Mouse (Mus musculus) megakaryocyte, embryonic 14.5 days (primary cell): ENCODE data around the gene Lrrc8a. TPM values are rescaled to one million over a fixed set of nuclear protein-coding genes. Genes with fewer than 3 reads are reported as not detected.

Experiments used
- H3K27me3 ChIP-seq: replicated peaks from 2 replicates; pipeline ENCODE3; 2012; ENCODE audit warnings: inconsistent platforms
- H3K36me3 ChIP-seq: replicated peaks from 2 replicates; pipeline ENCODE3; 2012; ENCODE audit warnings: low read length, inconsistent platforms, mixed read lengths
- H3K4me1 ChIP-seq: 2 replicates; pipeline ENCODE4 v1.6.1; 2012; ENCODE audit warnings: inconsistent platforms
- H3K4me3 ChIP-seq: replicated peaks from 2 replicates; pipeline ENCODE3; 2012; ENCODE audit warnings: moderate library complexity, mild to moderate bottlenecking, inconsistent platforms
- H3K9me3 ChIP-seq: 2 replicates; pipeline ENCODE4 v1.6.1; 2012; ENCODE audit warnings: inconsistent platforms
- FLI1 ChIP-seq: IDR thresholded peaks from 2 replicates; pipeline ENCODE4 v1.6.1; 2012; ENCODE audit warnings: low read length, inconsistent platforms, mixed read lengths
- GATA1 ChIP-seq: IDR thresholded peaks from 3 replicates; pipeline ENCODE4 v1.6.1; 2012; ENCODE audit warnings: mixed read lengths, low read length, inconsistent platforms, borderline replicate concordance
- polyA plus RNA-seq: library from polyadenylated mRNA; stranded (reverse); fragments of >175 nt; gene quantifications from 2 replicates; pipeline ENCODE4 v1.2.3, GENCODE M21; 2012; ENCODE audit warnings: low replicate concordance; ENCODE audit not compliant: insufficient read depth

Lrrc8a gene
- polyA plus RNA-seq: 2.7 and 5.1 TPM in 2 replicates

- TF ChIP-seq GATA1 (no peak), FLI1 (peak; percentile 86)
- H3K4me1 ChIP-seq: peaks cover 56% of the 10 kb centered on the region
- peaks cover 17% of the 10 kb centered on the region for H3K9me3 ChIP-seq
- H3K36me3 ChIP-seq: peaks cover 24% of the 10 kb centered on the region
- no peaks in the 10 kb centered on the region for H3K27me3 ChIP-seq
- peak within 1 kb of the TSS; percentile 96 for H3K4me3 ChIP-seq
Measured at GRCm38 (mm10) chr2:30237199-30237880, at the start of gene Lrrc8a. TSS of gene Lrrc8a (plus strand) at chr2:30237715.

- Histone ChIP-seq H3K27me3 (peaks cover 3% of the 10 kb centered on the region), H3K36me3 (peaks cover 15% of the 10 kb centered on the region), H3K9me3 (peaks cover 8% of the 10 kb centered on the region), H3K4me1 (peaks cover 33% of the 10 kb centered on the region), H3K4me3 (no peak overlapping the region)
- TF ChIP-seq GATA1 (no peak), FLI1 (no peak)
Measured at GRCm38 (mm10) chr2:30191790-30192580, 45.5 kb upstream of the Lrrc8a start.

- TF ChIP-seq GATA1 (no peak), FLI1 (no peak)
- Histone ChIP-seq H3K4me3 (no peak overlapping the region), H3K27me3 (peaks cover 3% of the 10 kb centered on the region), H3K4me1 (peaks cover 35% of the 10 kb centered on the region), H3K9me3 (peaks cover 8% of the 10 kb centered on the region), H3K36me3 (peaks cover 12% of the 10 kb centered on the region)
Measured at GRCm38 (mm10) chr2:30194656-30195055, 42.9 kb upstream of the Lrrc8a start.

- TF ChIP-seq GATA1 (no peak), FLI1 (no peak)
Measured at GRCm38 (mm10) chr2:30198021-30198420, 39.5 kb upstream of the Lrrc8a start.

GRCm38 (mm10) chr2:30199984-30200383, 37.5 kb upstream of the Lrrc8a start:
- Histone ChIP-seq H3K27me3 (no peaks in the 10 kb centered on the region), H3K36me3 (no peaks in the 10 kb centered on the region), H3K9me3 (no peaks in the 10 kb centered on the region), H3K4me3 (no peak overlapping the region), H3K4me1 (peaks cover 52% of the 10 kb centered on the region)
- TF ChIP-seq GATA1: no peak
- TF ChIP-seq FLI1: no peak

More at GRCm38 (mm10) chr2:30198021-30198420, 39.5 kb upstream of the Lrrc8a start:
- H3K27me3 ChIP-seq: no peaks in the 10 kb centered on the region
- no peaks in the 10 kb centered on the region for H3K9me3 ChIP-seq
- H3K36me3 ChIP-seq: no peaks in the 10 kb centered on the region
- peaks cover 41% of the 10 kb centered on the region for H3K4me1 ChIP-seq
- H3K4me3 ChIP-seq: no peak overlapping the region

- Histone ChIP-seq H3K36me3 (no peaks in the 10 kb centered on the region), H3K27me3 (no peaks in the 10 kb centered on the region), H3K4me3 (no peak overlapping the region), H3K4me1 (peaks cover 57% of the 10 kb centered on the region), H3K9me3 (no peaks in the 10 kb centered on the region)
- TF ChIP-seq FLI1 (no peak), GATA1 (no peak)
Measured at GRCm38 (mm10) chr2:30200388-30200925, 37.1 kb upstream of the Lrrc8a start.

DNA sequence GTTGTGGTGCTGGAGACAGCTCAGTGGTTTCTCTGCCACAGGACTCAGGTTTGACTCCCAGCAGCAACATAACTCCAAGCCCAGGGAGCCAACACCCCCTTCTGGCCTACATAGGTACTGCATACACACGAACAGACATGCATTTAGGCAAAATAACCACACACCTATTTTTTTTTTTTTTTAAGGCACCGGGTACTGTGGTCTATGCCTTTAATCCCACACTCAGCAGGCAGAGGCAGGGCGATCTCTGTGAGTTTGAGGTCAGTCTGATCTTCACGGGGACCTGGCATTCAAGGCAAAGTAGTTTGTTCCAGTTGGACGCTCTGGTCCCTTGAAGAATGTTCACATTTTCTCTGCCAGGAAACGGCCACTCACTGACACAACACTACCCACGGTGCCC, 34.1 kb upstream of the Lrrc8a start:
- Histone ChIP-seq H3K4me1 (peaks cover 64% of the 10 kb centered on the region), H3K4me3 (no peak overlapping the region), H3K27me3 (peaks cover 9% of the 10 kb centered on the region), H3K9me3 (no peaks in the 10 kb centered on the region), H3K36me3 (no peaks in the 10 kb centered on the region)
- TF ChIP-seq GATA1 (no peak), FLI1 (no peak)

DNA sequence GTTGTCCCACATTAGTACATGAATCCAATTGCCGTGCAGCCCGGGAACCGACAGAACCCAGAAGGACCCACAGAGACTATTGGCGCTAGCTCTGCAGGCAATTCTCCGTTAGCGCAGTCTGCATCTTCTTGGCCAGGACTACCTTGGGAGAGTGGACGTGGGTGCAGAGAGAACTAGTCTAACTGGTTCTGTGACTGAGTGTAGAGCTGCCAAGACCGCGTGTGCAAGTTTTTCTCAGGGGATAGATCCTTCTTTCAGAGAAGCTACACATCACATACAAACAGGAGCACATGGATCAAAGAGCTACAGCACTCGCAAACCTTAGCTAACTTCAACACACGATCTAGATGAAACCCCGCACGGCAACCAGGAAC, 32.3 kb upstream of the Lrrc8a start:
- Histone ChIP-seq H3K4me3 (peak overlapping the region; percentile 98), H3K36me3 (no peaks in the 10 kb centered on the region), H3K27me3 (peaks cover 11% of the 10 kb centered on the region), H3K9me3 (no peaks in the 10 kb centered on the region), H3K4me1 (peaks cover 54% of the 10 kb centered on the region)
- TF ChIP-seq FLI1 (no peak), GATA1 (no peak)

- TF ChIP-seq GATA1 (no peak), FLI1 (peak; percentile 21; the same call in 1 of the 2 replicates)
- Histone ChIP-seq H3K4me3 (peak within 1 kb of the TSS; percentile 98), H3K27me3 (peaks cover 15% of the 10 kb centered on the region), H3K36me3 (no peaks in the 10 kb centered on the region), H3K9me3 (no peaks in the 10 kb centered on the region), H3K4me1 (peaks cover 54% of the 10 kb centered on the region)
Measured at GRCm38 (mm10) chr2:30205629-30206357, 31.7 kb upstream of the Lrrc8a start, which contains the start of gene Kyat1. TSS of gene Kyat1 (minus strand) at chr2:30205847.
